ENCODE assay signal across 14 mouse cellular contexts in genomic region chr6:99241625-99242395, GRCm38 (mm10).
DNase-seq lines count a peak whose midpoint lies in the region; ATAC-seq lines count a peak whose summit lies in the region.
"Had no signal": no experiment of that assay in that cellular context is flagged by ENCODE, and none has a peak within 500 bp of the region (broad histone marks: within the 10 kb centered on the region; RNA-seq: fewer than 3 reads in every experiment).

No protein-coding gene starts in this region.

- no peaks in the 10 kb centered on the region for H3K27me3 ChIP-seq in splenic B cell, adult 2 months (ENCODE audit: control insufficient read depth, insufficient read depth, low read length, poor library complexity, severe bottlenecking)
- H3K27me3 ChIP-seq: forebrain, embryonic 12.5 days; heart, embryonic 13.5 days had no signal

- H3K36me3 ChIP-seq in splenic B cell, adult 2 months (ENCODE audit: control insufficient read depth, insufficient read depth, low read length, poor library complexity, severe bottlenecking) = peaks cover 7% of the 10 kb centered on the region
- H3K36me3 ChIP-seq: forebrain, embryonic 12.5 days; heart, embryonic 13.5 days had no signal

- intact Hi-C loops in heart, postnatal 14 days (cut with DNase I) = no loop called here
- intact Hi-C loops in left cerebral cortex, postnatal 25 days (cut with DNase I) = no loop called here

- DNase-seq in heart, adult 11 months = peak; percentile 91
- DNase-seq in heart, postnatal 14 days = no peak
- peak; percentile 36 to 51 for DNase-seq in CD8-positive naive resting alpha-beta T cell, adult 2 months (ENCODE audit: low read depth in 2 of 2, low spot score in 2 of 2)
- peak; percentile 85 for DNase-seq in splenic B cell, adult 2 months (ENCODE audit: low read depth, low spot score)
- DNase-seq in urinary bladder, postnatal 4 days (ENCODE audit: low spot score in 2 of 2) = no peak
- DNase-seq in retina, postnatal 1 day = no peak
- DNase-seq in left cerebral cortex, postnatal 25 days (ENCODE audit: low spot score in 2 of 2) = no peak
- DNase-seq: adrenal gland, adult 8-10 months; cerebellum, postnatal 25 days; gastrocnemius, adult 2 months; kidney, adult 9 months had no signal

- peak; percentile 72 for ATAC-seq in inflammation-experienced regulatory T-cells, adult 6 months

Comparison
In these comparisons a context has a peak if more than half of its experiments do, and no peak if none do; other contexts are left out.
1. DNase-seq: peak in heart, adult 11 months (single experiment), CD8-positive naive resting alpha-beta T cell, adult 2 months (2 of 2) and splenic B cell, adult 2 months (single experiment); none in heart, postnatal 14 days (0 of 2), urinary bladder, postnatal 4 days (0 of 2), retina, postnatal 1 day (single experiment) and left cerebral cortex, postnatal 25 days (0 of 2).